Mouse (Mus musculus): ENCODE data around the gene Clec9a. TPM values are rescaled to one million over a fixed set of nuclear protein-coding genes. Genes with fewer than 3 reads are reported as not detected.

The Clec9a gene
- polyA plus RNA-seq, 1 experiment from 2014 or later = 0.14 TPM

- 83% methylated on average over 3 of the region's 3 CpGs for WGBS
- Histone ChIP-seq H3K27me3 (ENCODE audit: insufficient read depth, poor library complexity, severe bottlenecking) (no peaks in the 10 kb centered on the region), H3K36me3 (no peaks in the 10 kb centered on the region), H3K27ac (no peak overlapping the region), H3K4me1 (no peaks in the 10 kb centered on the region), H3K9me3 (no peaks in the 10 kb centered on the region), H3K4me3 (no peak overlapping the region)
- DNase-seq (ENCODE audit: low spot score) = no peak
Observed at GRCm38 (mm10) chr6:129436025-129436424, 27.4 kb downstream of the Clec9a start.

GRCm38 (mm10) chr6:129438033-129438432 lies 29.4 kb downstream of the Clec9a start:
- H3K27me3 ChIP-seq (ENCODE audit: insufficient read depth, poor library complexity, severe bottlenecking) = no peaks in the 10 kb centered on the region
- H3K4me3 ChIP-seq = no peak overlapping the region
- no peaks in the 10 kb centered on the region for H3K9me3 ChIP-seq
- H3K36me3 ChIP-seq = no peaks in the 10 kb centered on the region
- no peaks in the 10 kb centered on the region for H3K4me1 ChIP-seq
- H3K27ac ChIP-seq = no peak overlapping the region
- 85% methylated on average over 2 of the region's 2 CpGs for WGBS
- DNase-seq (ENCODE audit: low spot score) = no peak

GRCm38 (mm10) chr6:129449743-129450142 lies 41.1 kb downstream of the Clec9a start:
- Histone ChIP-seq H3K9me3 (no peaks in the 10 kb centered on the region), H3K27me3 (ENCODE audit: insufficient read depth, poor library complexity, severe bottlenecking) (no peaks in the 10 kb centered on the region), H3K4me1 (no peaks in the 10 kb centered on the region), H3K27ac (no peak overlapping the region), H3K4me3 (no peak overlapping the region), H3K36me3 (no peaks in the 10 kb centered on the region)
- 68% methylated on average over 6 of the region's 6 CpGs for WGBS
- DNase-seq (ENCODE audit: low spot score) = no peak

GRCm38 (mm10) chr6:129451411-129452039 lies 42.9 kb downstream of the Clec9a start, which contains the start of gene Clec1a:
TSS of gene Clec1a (minus strand) at chr6:129452000.
- Histone ChIP-seq H3K4me3 (no peak within 1 kb of the TSS), H3K4me1 (no peaks in the 10 kb centered on the region), H3K27me3 (ENCODE audit: insufficient read depth, poor library complexity, severe bottlenecking) (no peaks in the 10 kb centered on the region), H3K27ac (no peak within 1 kb of the TSS), H3K9me3 (no peaks in the 10 kb centered on the region), H3K36me3 (no peaks in the 10 kb centered on the region)
- 59% methylated on average over 13 of the region's 13 CpGs for WGBS
- no peak for DNase-seq (ENCODE audit: low spot score)

- Histone ChIP-seq H3K4me3 (no peak overlapping the region), H3K27me3 (ENCODE audit: insufficient read depth, poor library complexity, severe bottlenecking) (no peaks in the 10 kb centered on the region), H3K4me1 (no peaks in the 10 kb centered on the region), H3K9me3 (no peaks in the 10 kb centered on the region), H3K36me3 (no peaks in the 10 kb centered on the region), H3K27ac (no peak overlapping the region)
- DNase-seq (ENCODE audit: low spot score) = no peak
- 90% methylated on average over 6 of the region's 6 CpGs for WGBS
Observed at GRCm38 (mm10) chr6:129471386-129471785, 62.7 kb downstream of the Clec9a start.

GRCm38 (mm10) chr6:129472627-129473026 lies 64.0 kb downstream of the Clec9a start:
- no peak for DNase-seq (ENCODE audit: low spot score)
- no peaks in the 10 kb centered on the region for H3K36me3 ChIP-seq
- no peak overlapping the region for H3K27ac ChIP-seq
- 78% methylated on average over 5 of the region's 5 CpGs for WGBS
- no peaks in the 10 kb centered on the region for H3K27me3 ChIP-seq (ENCODE audit: insufficient read depth, poor library complexity, severe bottlenecking)
- H3K4me1 ChIP-seq = no peaks in the 10 kb centered on the region
- H3K4me3 ChIP-seq = no peak overlapping the region
- H3K9me3 ChIP-seq = no peaks in the 10 kb centered on the region

Other genes starting within 250 kb of the Clec9a start
- gene Clec2d, start 228.2 kb upstream of the Clec9a start, polyA plus RNA-seq (2016; fragmentation: Nextera tagmentation; extraction: Ambion mirVana) = not detected in 2 replicates
- gene Cd69, start 133.4 kb upstream of the Clec9a start, polyA plus RNA-seq (2016; fragmentation: Nextera tagmentation; extraction: Ambion mirVana) = 0.12 and 0.25 TPM in 2 replicates
- gene 4922502D21Rik, start 77.1 kb upstream of the Clec9a start, polyA plus RNA-seq (2016; fragmentation: Nextera tagmentation; extraction: Ambion mirVana) = not detected in 2 replicates
- gene Clec12a, start 66.2 kb upstream of the Clec9a start, polyA plus RNA-seq (2016; fragmentation: Nextera tagmentation; extraction: Ambion mirVana) = 0.05 TPM in 1 of 2 replicates, not detected in the other
- 0.25 and 0.67 TPM in 2 replicates for gene Clec12b, start 23.0 kb upstream of the Clec9a start, polyA plus RNA-seq (2016; fragmentation: Nextera tagmentation; extraction: Ambion mirVana)
- 4.8 and 12.8 TPM in 2 replicates for gene Clec1b, start 11.6 kb upstream of the Clec9a start, polyA plus RNA-seq (2016; fragmentation: Nextera tagmentation; extraction: Ambion mirVana)
- 0.48 and 0.54 TPM in 2 replicates for gene Clec1a, start 43.1 kb downstream of the Clec9a start, polyA plus RNA-seq (2016; fragmentation: Nextera tagmentation; extraction: Ambion mirVana)
- gene Olr1, start 98.3 kb downstream of the Clec9a start, polyA plus RNA-seq (2016; fragmentation: Nextera tagmentation; extraction: Ambion mirVana) = 0.20 and 0.28 TPM in 2 replicates
- not detected in 2 replicates for gene Tmem52b, start 103.7 kb downstream of the Clec9a start, polyA plus RNA-seq (2016; fragmentation: Nextera tagmentation; extraction: Ambion mirVana)
- gene Gabarapl1, start 124.3 kb downstream of the Clec9a start, polyA plus RNA-seq (2016; fragmentation: Nextera tagmentation; extraction: Ambion mirVana) = 30.8 and 34.4 TPM in 2 replicates
- gene Klre1, start 169.0 kb downstream of the Clec9a start, polyA plus RNA-seq (2016; fragmentation: Nextera tagmentation; extraction: Ambion mirVana) = not detected in 2 replicates
- not detected in 2 replicates for gene Klrd1, start 182.9 kb downstream of the Clec9a start, polyA plus RNA-seq (2016; fragmentation: Nextera tagmentation; extraction: Ambion mirVana)
- gene Klrk1, start 215.0 kb downstream of the Clec9a start, polyA plus RNA-seq (2016; fragmentation: Nextera tagmentation; extraction: Ambion mirVana) = 0.04 and 0.09 TPM in 2 replicates
- not detected in 2 replicates for gene Klrc3, start 234.5 kb downstream of the Clec9a start, polyA plus RNA-seq (2016; fragmentation: Nextera tagmentation; extraction: Ambion mirVana)